Mouse (Mus musculus): Measurements from ENCODE around the gene Kcnk5. TPM values are rescaled to one million over a fixed set of nuclear protein-coding genes. Genes with fewer than 3 reads are reported as not detected.

Gene Kcnk5
- polyA plus RNA-seq, 1 experiment: 2.8 TPM

DNA sequence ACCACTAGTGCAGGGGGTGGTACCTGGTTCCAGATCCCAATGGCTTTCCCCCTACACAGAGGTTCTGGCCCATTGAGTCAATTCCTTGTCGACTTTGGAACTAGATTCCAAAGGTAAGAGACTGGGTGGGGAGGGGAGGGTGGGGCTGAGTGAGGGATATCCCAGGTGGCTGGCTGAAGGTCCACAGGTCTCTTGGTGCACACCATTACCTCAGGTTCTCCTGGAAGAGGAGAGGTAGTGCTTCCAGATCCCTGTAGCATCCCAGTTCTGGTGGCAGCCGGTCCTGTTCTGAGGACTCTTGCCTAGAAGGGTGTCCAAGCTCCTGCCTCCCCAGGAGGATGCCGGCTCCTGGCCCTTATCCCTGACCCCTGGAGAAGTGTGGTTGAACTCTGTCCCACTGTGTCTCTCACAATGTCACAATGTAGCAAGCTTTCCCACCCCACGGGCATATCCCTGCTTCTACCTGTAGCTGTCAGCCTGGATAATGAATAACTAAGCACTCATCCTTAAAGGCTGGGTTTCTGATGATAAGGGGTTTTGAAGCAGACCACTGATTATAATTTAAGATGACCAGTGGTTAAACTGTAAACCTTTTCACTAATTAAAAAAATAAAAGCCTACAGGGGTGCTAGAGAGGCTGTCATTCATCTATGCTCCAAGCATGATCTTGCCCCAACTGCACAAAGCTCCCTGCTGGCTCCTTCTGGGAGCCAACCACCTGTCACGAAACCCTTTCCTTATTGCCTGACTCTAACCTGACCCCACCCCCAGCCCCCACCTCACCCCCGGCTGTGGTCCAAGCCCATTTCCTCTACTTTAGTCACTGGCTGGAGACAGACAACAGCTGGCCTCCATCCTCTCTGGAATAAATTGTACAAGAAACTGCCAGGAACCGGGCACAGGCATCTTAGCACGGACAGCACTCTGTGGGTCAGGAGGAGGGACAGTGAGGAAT lies 22.6 kb downstream of the Kcnk5 start:
- no peak for TF ChIP-seq GATA1 (IDR thresholded peaks at IDR 0.05; ENCODE audit: low read length)

DNA sequence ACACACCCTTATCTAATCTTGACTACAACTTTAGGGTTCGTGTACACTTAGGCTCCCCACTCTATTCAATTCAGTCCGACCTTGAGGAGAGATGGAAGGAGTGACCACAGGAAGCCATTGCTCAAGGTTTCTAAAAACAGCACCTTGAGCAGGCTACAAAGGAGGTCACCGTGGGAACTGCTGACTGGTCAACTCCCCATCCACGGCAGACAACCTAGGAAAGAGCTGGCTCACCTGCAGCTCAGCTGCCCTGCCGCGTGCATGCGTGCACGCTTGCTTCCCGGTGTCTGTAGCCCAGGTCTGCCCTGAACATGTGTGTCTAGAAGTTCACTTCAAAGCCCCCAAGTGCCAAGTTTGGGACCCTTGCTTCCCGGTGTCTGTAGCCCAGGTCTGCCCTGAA lies 24.0 kb downstream of the Kcnk5 start:
- TF ChIP-seq GATA1 (IDR thresholded peaks at IDR 0.05; ENCODE audit: low read length): no peak

DNA sequence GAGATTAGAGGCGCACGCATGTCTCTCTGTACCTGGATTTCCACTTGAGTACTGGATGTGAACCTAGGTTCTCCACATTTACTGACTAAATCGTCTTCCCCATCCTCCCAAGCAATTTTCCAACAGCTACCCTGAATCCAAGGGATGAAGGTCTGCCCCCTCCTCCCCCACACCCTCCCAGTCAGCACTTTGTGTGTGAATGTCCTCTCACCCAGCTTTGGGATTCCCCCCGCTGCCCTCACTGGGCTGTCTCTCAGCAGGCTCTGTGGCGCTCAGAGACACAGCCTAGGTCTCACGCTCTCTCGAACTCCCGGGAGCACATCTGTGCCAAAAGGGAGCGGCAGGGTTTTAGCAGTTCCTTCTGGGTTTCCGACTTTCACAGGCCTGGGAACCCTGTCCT lies 25.9 kb downstream of the Kcnk5 start:
- TF ChIP-seq GATA1 (IDR thresholded peaks at IDR 0.05; ENCODE audit: low read length): no peak

DNA sequence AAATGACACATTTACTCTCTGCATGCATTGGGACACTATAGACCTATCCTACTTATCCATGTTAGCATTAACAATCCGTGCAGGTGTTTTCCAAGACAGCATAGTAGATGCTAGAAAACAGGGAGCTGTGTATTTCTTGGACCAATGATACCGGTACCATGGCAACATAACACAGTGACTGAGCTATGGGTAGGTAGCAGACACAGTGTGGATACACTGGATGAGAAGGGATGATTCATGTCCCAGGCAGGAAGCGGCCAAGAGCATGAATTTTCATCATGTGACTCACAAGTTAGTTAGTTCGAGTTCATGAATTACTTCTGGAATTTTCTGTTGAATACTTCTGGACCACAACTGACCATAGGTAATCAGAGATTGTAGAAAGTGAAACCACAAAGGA lies 26.7 kb downstream of the Kcnk5 start:
- no peak for TF ChIP-seq GATA1 (IDR thresholded peaks at IDR 0.05; ENCODE audit: low read length)

DNA sequence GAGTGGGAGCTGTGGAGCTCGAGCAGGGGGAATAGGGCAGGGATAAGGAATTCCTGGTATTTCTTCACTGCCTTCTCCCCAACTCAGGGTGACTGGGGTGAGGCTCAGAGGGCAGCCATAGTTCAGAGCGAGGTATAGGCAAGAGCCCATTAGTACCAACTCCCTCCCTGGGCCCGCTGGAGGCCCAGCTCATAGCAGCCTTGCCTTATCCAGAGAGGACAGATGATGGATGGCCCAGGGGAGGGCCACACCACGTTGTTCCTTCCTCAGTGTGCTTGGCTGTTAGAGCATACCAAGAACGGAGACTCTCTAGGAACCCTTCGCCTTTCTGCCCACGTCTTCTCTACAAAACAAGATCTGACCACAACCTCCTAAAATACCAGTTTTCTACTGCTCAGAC lies 27.4 kb downstream of the Kcnk5 start:
- TF ChIP-seq GATA1 (IDR thresholded peaks at IDR 0.05; ENCODE audit: low read length): no peak

DNA sequence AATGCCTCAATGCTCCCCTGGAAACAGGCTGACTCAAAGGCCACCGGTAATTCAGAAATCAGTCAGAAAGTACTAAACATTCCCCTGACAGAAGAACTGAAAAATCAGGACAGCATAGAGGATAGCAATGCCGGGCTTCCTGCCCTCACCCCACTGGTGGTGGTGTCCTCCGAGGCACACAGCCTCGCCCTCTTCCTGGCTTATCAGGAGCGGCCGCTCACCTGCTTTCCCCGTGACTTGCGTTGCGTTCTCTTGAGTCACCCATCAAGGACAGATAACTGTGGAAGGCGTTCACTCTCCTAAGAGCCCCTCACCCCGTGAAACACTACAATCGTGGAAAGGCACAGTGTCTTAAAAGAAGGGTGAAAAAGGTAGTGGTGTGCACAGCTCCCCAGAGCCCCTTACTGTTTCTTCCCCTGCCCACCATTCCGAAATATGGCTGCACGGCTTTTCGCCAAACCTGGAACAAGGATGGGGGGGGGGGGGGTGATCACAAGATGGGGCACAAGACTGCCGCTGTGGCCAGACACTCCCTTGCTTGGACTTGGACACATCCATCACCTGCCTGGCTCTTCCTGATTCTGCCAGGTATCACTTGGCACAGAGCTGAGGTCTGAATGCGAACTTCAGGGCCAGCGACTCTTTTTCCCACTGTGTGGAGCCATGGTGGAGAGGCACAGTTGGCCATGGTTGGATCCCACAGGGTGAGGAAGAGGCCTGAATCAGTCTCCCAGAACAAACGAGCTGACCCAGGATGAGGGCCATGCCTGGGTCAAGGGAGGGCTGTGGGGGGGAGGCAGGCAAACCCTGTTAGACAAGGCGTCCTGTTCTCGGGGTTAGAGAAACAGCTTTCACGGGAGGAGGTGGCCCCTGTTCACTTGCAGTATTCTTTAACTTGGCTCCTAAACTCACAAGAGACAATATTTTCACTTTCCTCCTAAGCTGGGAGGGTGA lies 32.2 kb downstream of the Kcnk5 start:
- TF ChIP-seq GATA1 (IDR thresholded peaks at IDR 0.05; ENCODE audit: low read length): no peak

DNA sequence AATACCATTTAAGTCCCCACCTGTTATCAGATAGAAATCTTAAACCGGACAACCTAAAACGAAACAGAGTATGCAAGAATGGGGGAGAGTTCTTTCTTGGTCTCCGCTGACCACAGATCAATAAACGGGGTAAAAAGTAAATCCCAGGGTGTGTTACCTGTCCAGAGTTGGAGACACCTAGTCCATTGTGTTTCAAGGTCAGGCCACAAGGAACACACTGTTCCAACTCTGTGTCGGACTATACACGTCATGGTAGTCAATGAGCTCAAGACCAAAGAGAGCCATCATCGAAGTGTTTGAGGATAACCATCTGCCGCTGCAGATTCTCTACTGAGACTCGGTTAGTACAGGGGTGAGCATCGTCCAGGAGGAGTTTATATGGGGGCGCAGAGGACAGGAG lies 33.1 kb downstream of the Kcnk5 start:
- TF ChIP-seq GATA1 (IDR thresholded peaks at IDR 0.05; ENCODE audit: low read length): no peak

DNA sequence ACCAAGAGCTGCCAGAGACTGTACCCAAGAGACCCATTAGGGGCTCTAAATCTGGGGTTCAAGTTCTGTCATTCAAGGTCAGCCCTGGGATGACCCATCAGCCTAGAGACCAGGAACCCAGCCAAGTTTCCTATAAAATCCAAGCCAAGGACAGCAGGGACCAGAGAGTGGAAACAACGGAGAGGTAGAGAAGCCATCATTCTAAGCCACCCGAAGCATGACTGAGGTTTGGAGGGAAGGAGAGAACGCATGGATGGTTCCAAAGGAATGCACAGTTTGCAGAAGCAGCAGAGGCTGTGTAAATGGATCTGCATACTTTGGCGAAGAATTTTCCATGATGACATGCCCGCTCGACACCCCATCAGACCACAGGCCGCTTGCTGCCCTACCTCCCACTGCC lies 33.8 kb downstream of the Kcnk5 start:
- no peak for TF ChIP-seq GATA1 (IDR thresholded peaks at IDR 0.05; ENCODE audit: low read length)

DNA sequence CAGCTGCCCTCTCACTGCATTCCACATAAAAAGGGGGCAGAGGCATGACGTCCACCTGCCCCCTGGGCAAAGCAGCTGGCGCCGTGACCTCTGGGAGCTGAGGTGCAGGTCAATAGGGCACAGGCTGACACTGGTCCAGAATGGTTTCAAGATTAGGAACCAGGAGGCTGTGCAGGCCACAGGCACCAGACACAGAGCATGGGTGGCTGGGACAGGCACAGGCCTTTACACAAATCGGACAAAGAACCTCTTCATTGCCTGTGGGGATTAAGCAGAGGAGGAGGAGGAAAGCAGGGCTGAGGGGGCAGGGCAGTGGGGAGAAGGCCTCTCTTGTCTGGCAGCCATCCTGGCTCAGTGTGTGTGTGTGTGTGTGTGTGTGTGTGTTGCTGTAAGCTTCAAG lies 37.5 kb downstream of the Kcnk5 start:
- TF ChIP-seq GATA1 (IDR thresholded peaks at IDR 0.05; ENCODE audit: low read length): no peak

DNA sequence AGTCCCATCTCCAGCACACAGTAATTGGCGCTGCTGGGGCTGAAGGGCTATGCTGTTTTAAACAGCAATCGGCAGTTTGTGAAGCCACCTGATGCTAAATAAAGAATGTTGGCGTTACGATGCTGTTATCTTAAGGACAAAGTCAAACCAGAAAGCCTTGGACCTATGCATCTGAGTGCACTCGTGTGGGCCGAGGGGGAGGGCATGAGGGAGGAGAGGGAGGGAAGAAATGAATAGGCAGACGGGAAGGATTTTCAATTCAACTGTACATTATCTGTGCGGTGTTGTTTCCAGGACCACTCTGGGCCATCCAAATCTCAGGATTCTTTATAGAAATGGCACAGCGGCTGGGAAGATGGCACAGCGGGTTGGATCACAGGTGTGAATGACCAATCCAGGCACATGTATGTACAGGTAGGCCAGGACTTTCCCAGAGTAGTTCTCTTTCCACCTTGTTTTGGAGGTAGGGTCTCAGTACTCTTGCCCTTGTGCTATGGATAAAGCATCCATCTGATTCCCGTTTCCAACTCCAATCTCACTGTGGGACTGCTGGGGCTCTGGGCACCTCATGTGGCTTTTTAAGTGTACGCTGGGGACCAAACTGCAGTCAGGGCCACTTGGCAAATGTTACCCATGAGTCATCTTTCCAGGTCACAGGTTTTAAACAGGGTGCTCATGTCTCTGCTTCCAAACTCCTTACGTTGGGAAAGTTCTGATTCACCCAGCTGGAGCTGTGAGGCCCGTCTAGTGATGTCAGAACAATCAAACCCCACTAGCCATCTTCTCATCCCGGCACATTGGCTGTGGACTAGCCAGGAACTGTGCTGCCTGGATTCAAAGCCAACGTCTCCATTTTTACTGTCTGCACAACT lies 42.9 kb downstream of the Kcnk5 start, which contains the start of gene Saysd1:
TSS of gene Saysd1 (minus strand) at position 51 of the 872 bp plus-strand sequence.
- TF ChIP-seq GATA1 (IDR thresholded peaks at IDR 0.05; ENCODE audit: low read length): no peak

DNA sequence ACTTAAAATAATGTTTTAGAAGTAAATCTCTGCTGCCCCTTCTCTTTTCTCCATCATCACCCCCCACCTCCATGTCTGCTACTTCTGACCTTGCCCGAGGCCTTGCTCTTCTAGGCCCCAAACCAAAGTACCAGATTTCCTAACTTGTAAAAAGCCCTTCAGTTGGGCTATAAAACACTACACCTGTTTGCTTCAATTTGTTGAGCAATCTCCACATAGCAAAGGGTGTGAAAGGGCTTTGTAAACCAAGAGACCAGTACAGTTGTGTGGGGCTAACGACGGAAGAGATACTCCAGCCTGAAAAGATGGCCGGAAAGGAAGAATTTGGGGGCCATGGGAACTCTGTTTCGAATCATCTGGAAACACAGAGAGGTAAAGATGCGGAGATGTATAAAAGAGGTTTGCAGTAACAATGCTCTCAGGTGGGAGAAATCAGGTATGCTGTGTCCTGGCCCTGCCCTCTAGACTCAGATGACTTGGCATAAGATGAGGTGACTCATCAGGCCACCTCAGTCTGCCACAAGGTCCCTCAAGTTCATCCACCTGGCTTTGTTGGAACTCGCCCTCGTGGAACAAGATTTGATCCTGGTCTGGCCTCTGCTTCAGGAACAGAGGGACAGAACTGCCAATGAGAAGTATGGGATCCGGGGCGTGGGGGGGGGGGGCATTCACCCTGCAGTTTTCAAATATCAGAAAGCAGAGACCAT lies 46.5 kb downstream of the Kcnk5 start:
- no peak for TF ChIP-seq GATA1 (IDR thresholded peaks at IDR 0.05; ENCODE audit: low read length)

DNA sequence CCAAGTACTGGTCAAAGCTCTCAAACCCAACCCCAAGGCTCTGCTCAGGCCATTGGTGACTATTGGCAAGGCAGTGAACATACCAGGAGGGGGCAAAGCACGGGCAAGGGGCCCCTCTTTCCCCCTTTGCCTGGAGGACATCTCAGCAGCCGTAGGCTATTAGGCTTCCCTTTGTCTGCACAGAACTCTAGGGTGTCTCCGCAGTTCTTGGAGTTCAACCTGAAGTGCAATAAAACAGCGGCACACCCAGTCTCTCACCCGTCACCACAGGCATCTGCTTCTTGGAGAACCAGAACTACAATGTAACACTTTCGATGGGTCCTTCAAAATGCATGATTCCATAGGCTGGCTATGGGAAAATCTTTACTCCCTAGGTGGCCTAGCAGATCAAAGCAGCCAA lies 53.4 kb downstream of the Kcnk5 start:
- TF ChIP-seq GATA1 (IDR thresholded peaks at IDR 0.05; ENCODE audit: low read length): no peak

DNA sequence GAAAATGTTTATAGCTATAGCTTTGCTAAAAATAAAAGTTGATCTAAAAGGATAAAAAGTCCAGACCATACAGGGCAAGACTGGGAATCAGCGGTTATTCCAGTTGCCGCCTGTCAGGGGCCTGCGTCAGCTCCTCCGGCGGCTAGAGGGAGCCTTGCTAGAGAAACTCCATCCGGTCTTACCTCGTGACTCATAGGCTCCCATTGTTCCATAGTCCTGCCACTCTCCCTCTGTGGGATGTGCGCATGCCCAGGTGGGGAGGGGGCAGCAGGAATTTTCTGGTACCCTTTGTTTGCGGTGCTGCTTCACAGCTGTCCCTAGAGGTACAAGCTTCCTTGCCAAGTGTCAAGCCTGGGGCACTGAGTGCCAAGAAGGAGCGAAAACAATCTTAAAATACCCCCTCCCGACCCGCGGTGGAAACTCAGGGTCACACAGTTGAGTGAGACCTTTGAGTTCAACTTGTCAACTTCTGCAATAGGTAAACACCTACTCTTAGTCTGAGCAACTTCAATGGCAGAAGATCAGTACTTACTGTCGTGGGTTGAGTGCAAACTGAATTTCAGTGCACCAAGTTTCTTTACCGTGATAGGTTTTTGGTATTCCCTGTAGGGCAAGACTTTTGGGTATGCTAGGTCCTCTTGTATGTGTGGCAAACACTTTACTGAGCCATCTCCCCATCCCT lies 54.1 kb downstream of the Kcnk5 start:
- TF ChIP-seq GATA1 (IDR thresholded peaks at IDR 0.05; ENCODE audit: low read length): no peak

DNA sequence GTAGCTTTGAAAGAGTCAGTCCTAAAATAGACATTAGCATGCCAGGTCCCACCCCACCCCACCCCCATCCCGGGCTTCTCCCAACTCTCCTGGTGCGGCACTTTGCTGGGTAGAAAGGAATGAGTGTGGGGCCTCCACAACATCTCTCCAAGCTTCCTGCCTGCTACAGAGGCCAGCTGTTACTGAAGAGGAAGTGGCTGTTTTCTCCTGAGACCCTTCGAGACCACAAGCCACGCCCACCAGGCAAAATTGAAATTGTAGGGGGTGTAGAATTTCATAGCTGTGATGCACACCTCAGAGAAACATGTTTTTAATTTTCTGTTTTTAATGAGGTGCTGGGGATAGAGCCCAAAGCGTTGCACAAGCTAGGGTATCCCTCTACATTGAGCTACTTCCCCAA lies 60.7 kb downstream of the Kcnk5 start:
- TF ChIP-seq GATA1 (IDR thresholded peaks at IDR 0.05; ENCODE audit: low read length): no peak

All from G1E-ER4 (cell line).